21 mouse cellular contexts compared by ENCODE assay signal in the genomic region with DNA sequence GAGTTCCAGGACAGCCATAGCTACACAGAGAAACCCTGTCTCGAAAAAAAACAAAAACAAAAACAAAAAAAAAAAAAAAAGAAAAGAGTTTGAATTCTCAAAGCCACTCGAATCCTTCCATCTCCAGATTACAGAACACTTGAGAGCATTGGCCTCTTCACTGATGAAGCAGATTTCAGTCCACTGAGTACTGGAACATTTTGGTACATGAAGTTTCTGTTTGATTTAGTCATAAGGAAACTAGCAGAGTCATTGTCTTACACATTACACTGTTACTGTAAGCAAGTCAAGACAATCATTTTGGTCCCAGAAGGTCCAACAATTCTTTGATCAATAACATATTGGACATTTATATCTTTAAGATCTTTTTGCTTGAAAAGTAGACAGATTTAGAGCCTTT. TPM values are rescaled to one million over a fixed set of nuclear protein-coding genes. Genes with fewer than 3 reads are reported as not detected.
DNase-seq lines count a peak whose midpoint lies in the region; ATAC-seq and TF ChIP-seq lines count a peak whose summit lies in the region.
"Had no signal": no experiment of that assay in that cellular context is flagged by ENCODE, and none has a peak within 500 bp of the region (broad histone marks: within the 10 kb centered on the region; RNA-seq: fewer than 3 reads in every experiment).

No protein-coding gene starts in this region.

- no peak for TF ChIP-seq CTCF in lung, postnatal 0 days (IDR thresholded peaks at IDR 0.05)
- TF ChIP-seq CTCF in lung, adult 2 months (IDR thresholded peaks at IDR 0.05; ENCODE audit: insufficient read depth, low read length) = no peak
- no peak for TF ChIP-seq CTCF in E14TG2a.4 (conservative IDR thresholded peaks at IDR 0.05; ENCODE audit: low read length)

- ATAC-seq in lung, postnatal 0 days = no peak
- ATAC-seq in hindbrain, embryonic 13.5 days (ENCODE audit: low FRiP score) = no peak
- ATAC-seq: activated CD4-positive, CD25-positive, alpha-beta regulatory T cell, adult 4 months; forebrain, embryonic 13.5 days; forebrain, embryonic 16.5 days; hindbrain, embryonic 16.5 days; inflammation-experienced regulatory T-cells, adult 6 months; intestine, embryonic 16.5 days had no signal

- peak; percentile 63 for TF ChIP-seq EP300 in lung, postnatal 0 days (IDR thresholded peaks at IDR 0.05)

- no peak overlapping the region for H3K4me3 ChIP-seq in lung, postnatal 0 days (ENCODE audit: low read depth, low read length)
- no peak overlapping the region for H3K4me3 ChIP-seq in lung, adult 2 months (replicated peaks; ENCODE audit: extremely low read depth, low read depth, low read length)
- H3K4me3 ChIP-seq in E14TG2a.4 (replicated peaks; ENCODE audit: low read length) = peak overlapping the region; percentile 11; the same call in 1 of the 2 replicates
- no peak overlapping the region for H3K4me3 ChIP-seq in hindbrain, embryonic 13.5 days
- H3K4me3 ChIP-seq: forebrain, embryonic 10.5 days; forebrain, embryonic 13.5 days; heart, embryonic 12.5 days; heart, embryonic 15.5 days; hindbrain, embryonic 12.5 days had no signal

- TF ChIP-seq POLR2A in lung, adult 2 months (IDR thresholded peaks at IDR 0.05; ENCODE audit: borderline replicate concordance, extremely low read depth, low read depth, low read length) = no peak

- no peaks in the 10 kb centered on the region for H3K27me3 ChIP-seq in lung, postnatal 0 days (replicated peaks; ENCODE audit: insufficient read depth, low read length)
- no peaks in the 10 kb centered on the region for H3K27me3 ChIP-seq in E14TG2a.4 (ENCODE audit: insufficient read depth, low read length)
- H3K27me3 ChIP-seq in hindbrain, embryonic 13.5 days = no peaks in the 10 kb centered on the region
- H3K27me3 ChIP-seq: forebrain, embryonic 13.5 days; heart, embryonic 12.5 days; heart, embryonic 15.5 days; hindbrain, embryonic 12.5 days had no signal

- H3K27ac ChIP-seq in lung, postnatal 0 days (ENCODE audit: low read length) = no peak overlapping the region
- H3K27ac ChIP-seq in hindbrain, embryonic 13.5 days = no peak overlapping the region
- H3K27ac ChIP-seq: forebrain, embryonic 10.5 days; forebrain, embryonic 13.5 days; heart, embryonic 15.5 days; hindbrain, embryonic 12.5 days had no signal

- no peaks in the 10 kb centered on the region for H3K36me3 ChIP-seq in lung, postnatal 0 days (ENCODE audit: insufficient read depth, low read length)
- peaks cover 55% of the 10 kb centered on the region for H3K36me3 ChIP-seq in E14TG2a.4 (ENCODE audit: insufficient read depth, low read length)
- H3K36me3 ChIP-seq in hindbrain, embryonic 13.5 days = peaks cover 6% of the 10 kb centered on the region
- H3K36me3 ChIP-seq: heart, embryonic 15.5 days had no signal

- DNase-seq in lung, postnatal 0 days (ENCODE audit: low spot score) = no peak
- DNase-seq in lung, adult 2 months = no peak
- DNase-seq in A20 (ENCODE audit: low read depth, low spot score) = peak; percentile 65
- DNase-seq in heart, postnatal 14 days = no peak
- DNase-seq: adrenal gland, adult 8-10 months; adrenal gland, postnatal 25 days; B cell, adult 2 months; cerebellum, adult 9-10 months; gastrocnemius, postnatal 25 days had no signal

- no peaks in the 10 kb centered on the region for H3K9me3 ChIP-seq in lung, postnatal 0 days (ENCODE audit: low read length)
- no peaks in the 10 kb centered on the region for H3K9me3 ChIP-seq in E14TG2a.4 (ENCODE audit: low read length)
- no peaks in the 10 kb centered on the region for H3K9me3 ChIP-seq in hindbrain, embryonic 13.5 days
- H3K9me3 ChIP-seq: forebrain, embryonic 10.5 days; forebrain, embryonic 13.5 days; heart, embryonic 12.5 days; heart, embryonic 15.5 days; hindbrain, embryonic 12.5 days had no signal

- no peak overlapping the region for H3K4me2 ChIP-seq in lung, postnatal 0 days (replicated peaks; ENCODE audit: low read depth, low read length)
- no peak overlapping the region for H3K4me2 ChIP-seq in hindbrain, embryonic 13.5 days
- H3K4me2 ChIP-seq: heart, embryonic 12.5 days; heart, embryonic 15.5 days; hindbrain, embryonic 12.5 days had no signal

- 0 out of 2 replicates have a peak, but pooled peaks cover 2% of the 10 kb centered on the region for H3K4me1 ChIP-seq in lung, postnatal 0 days (ENCODE audit: insufficient read depth, low read depth, low read length)
- H3K4me1 ChIP-seq in lung, adult 2 months (ENCODE audit: control insufficient read depth, insufficient read depth, low read length) = peaks cover 13% of the 10 kb centered on the region
- H3K4me1 ChIP-seq in E14TG2a.4 (replicated peaks; ENCODE audit: low read depth, low read length) = peaks cover 55% of the 10 kb centered on the region
- H3K4me1 ChIP-seq in hindbrain, embryonic 13.5 days (replicated peaks) = peaks cover 38% of the 10 kb centered on the region

- intact Hi-C loops in heart, postnatal 14 days (cut with DNase I) = no loop called here

- WGBS in lung, postnatal 0 days = 75% methylated on average over 2 of the region's 2 CpGs
- WGBS in lung, adult 2 months = 61% methylated on average over 2 of the region's 2 CpGs
- WGBS in hindbrain, embryonic 13.5 days = 90% methylated on average over 2 of the region's 2 CpGs

- no peak overlapping the region for H3K9ac ChIP-seq in lung, postnatal 0 days (replicated peaks; ENCODE audit: low read depth)
- H3K9ac ChIP-seq in hindbrain, embryonic 13.5 days = no peak overlapping the region
- H3K9ac ChIP-seq: forebrain, embryonic 13.5 days; heart, embryonic 12.5 days; heart, embryonic 15.5 days; hindbrain, embryonic 12.5 days had no signal

RNA-seq across cellular contexts. Expression of a gene that starts 4.8 kb away (rescaled TPM):
- 45.1 and 45.3 TPM in 2 replicates for polyA plus RNA-seq in lung, postnatal 0 days (2015; fragmentation: Nextera tagmentation; extraction: Ambion mirVana)
- 4.7 and 5.7 TPM in 2 replicates for polyA plus RNA-seq in lung, adult 2 months (2012; rRNA removed)
- polyA plus RNA-seq in hindbrain, embryonic 13.5 days (2015; fragmentation: Nextera tagmentation; extraction: Ambion mirVana) = 32.7 and 36.0 TPM in 2 replicates
- 10 to 100 TPM; 12.3 to 15.0 TPM for total RNA-seq in heart, postnatal 14 days (2021)
